Comparison of ENCODE assay signal across 16 mouse cellular contexts in the genomic region with DNA sequence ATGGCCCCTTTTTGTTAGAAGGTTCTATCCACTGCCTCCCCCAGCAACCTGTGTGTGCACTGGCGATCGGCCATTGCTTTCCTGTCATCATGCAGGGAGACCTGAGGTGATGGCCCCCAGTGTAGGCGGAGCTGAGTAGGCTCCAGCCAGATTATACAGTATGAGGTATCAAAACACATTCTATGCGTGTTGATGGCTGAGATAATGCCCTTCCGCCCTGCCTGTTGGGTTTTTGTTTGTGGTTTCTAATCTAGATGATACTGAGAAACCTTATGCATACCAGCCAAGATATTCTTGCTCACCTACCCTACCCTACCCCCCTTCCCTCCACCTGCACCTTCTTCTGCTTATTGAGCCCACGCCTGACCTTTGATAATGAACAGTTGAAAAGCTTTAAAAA.
"Had no signal": no experiment of that assay in that cellular context is flagged by ENCODE, and none has a peak within 500 bp of the region (broad histone marks: within the 10 kb centered on the region; RNA-seq: fewer than 3 reads in every experiment).

No protein-coding gene starts in this region.

- H3K27me3 ChIP-seq: limb, embryonic 15.5 days; lung, embryonic 15.5 days; midbrain, embryonic 15.5 days; neural tube, embryonic 12.5 days had no signal

- H3K36me3 ChIP-seq: limb, embryonic 15.5 days; liver, embryonic 12.5 days; lung, embryonic 15.5 days; midbrain, embryonic 15.5 days; neural tube, embryonic 12.5 days had no signal

- H3K4me2 ChIP-seq: limb, embryonic 15.5 days; liver, embryonic 12.5 days; lung, embryonic 15.5 days; midbrain, embryonic 11.5 days; midbrain, embryonic 15.5 days; neural tube, embryonic 12.5 days had no signal

- H3K4me3 ChIP-seq: limb, embryonic 15.5 days; liver, embryonic 12.5 days; lung, embryonic 15.5 days; megakaryocyte, embryonic 14.5 days; midbrain, embryonic 15.5 days; neural tube, embryonic 12.5 days had no signal

- H3K9ac ChIP-seq: limb, embryonic 15.5 days; liver, embryonic 12.5 days; lung, embryonic 15.5 days; midbrain, embryonic 15.5 days; neural tube, embryonic 12.5 days had no signal

- H3K27ac ChIP-seq: kidney, postnatal 0 days; limb, embryonic 15.5 days; liver, embryonic 12.5 days; lung, embryonic 15.5 days; macrophage; midbrain, embryonic 15.5 days; neural tube, embryonic 12.5 days had no signal

- ATAC-seq: liver, embryonic 12.5 days; midbrain, embryonic 15.5 days had no signal

- H3K4me1 ChIP-seq: liver, embryonic 12.5 days had no signal

- H3K9me3 ChIP-seq: limb, embryonic 15.5 days; liver, embryonic 12.5 days; lung, embryonic 15.5 days; megakaryocyte, embryonic 14.5 days; midbrain, embryonic 15.5 days; neural tube, embryonic 12.5 days had no signal

- DNase-seq: kidney, postnatal 36 days; layer of hippocampus, adult 9-11 months; layer of hippocampus, postnatal 36 days; lung, postnatal 14 days; retina, postnatal 1 day; right cerebral cortex, postnatal 14 days; thymus, postnatal 36 days had no signal
